Mouse (Mus musculus) stomach, adult 2 months (tissue): ENCODE data around the gene Rrp7a. TPM values are rescaled to one million over a fixed set of nuclear protein-coding genes. Genes with fewer than 3 reads are reported as not detected.

Source experiments
- polyA plus RNA-seq: library from polyadenylated mRNA; depleted of rRNA; stranded (reverse); fragments of >200 nt; gene quantifications from 2 replicates; pipeline ENCODE4 v1.2.3, GENCODE M21; 2012; rRNA removed

The Rrp7a gene
- 65.9 and 68.4 TPM in 2 replicates for polyA plus RNA-seq

DNA sequence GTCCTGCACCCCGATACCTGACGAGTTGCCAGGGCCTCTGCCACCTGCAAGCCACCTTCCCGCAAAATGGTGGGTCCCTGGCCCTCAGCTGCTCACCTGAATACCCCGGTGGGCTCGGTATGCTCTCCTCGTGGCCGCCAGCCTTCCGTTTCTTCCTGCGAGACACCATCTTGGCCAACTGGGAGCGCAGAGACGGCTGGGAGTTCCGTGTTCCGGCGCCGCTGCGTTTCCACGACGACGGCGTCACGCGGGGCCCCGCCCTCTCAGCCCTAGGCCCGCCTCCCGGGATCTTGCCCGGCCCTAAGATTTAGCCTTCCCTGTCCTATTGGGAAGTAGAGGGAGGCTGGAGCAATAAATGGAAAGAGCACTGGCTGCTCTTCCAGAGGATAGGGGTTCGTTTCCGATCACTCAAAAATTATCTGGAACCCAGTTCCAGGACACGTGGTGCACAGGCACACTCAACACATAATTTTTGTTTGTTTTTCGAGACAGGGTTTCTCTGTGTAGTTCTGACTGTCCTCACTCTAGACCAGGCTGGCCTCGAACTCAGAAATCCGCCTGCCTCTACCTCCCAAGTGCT is at the start of gene Rrp7a:
Rrp7a (minus strand) TSS at position 236 of the 580 bp plus-strand sequence.

DNA sequence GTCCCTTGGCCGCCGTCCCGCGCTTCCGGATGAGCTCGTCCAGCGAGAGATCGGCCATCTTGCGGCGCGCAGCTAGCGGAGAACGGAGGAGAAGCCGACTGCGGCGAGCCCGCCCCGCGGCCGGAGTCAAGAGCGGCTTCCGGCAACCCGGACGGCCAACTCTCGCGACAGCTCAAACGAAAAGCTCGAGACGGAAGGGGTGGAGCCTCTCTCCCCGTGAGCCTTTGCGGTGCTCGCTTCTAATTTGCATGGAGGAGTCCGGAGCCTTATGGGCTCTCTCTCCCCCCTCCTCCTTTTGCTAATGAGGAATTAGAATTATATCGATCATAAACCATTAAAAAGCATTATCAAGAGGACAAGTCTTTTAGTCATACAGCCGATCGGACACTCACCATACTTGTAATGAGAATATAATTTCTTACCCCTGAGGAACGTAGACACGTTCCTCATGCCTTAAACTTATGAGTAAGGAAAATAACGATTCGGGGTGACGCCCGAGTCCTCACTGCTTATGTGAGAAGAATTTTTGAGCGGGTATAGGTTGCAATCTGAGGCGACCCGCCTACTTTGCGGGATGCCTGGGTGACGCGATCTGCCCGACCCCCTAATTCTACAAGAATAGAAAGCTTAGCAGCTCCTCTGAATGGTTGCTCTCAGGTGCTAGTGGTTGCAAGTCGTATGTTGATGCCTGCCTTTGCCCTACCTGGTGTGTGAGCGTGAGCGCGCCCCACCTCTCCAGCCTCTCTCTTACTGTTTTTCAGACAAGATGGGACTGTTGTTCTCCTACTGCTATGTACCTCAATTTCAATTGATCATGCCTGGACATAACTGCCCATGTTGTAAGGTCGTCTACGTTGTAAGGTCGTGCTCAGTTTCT is 26.8 kb upstream of the Rrp7a start, which contains the start of gene Poldip3:
Poldip3 (minus strand) TSS at position 189 of the 877 bp plus-strand sequence.

DNA sequence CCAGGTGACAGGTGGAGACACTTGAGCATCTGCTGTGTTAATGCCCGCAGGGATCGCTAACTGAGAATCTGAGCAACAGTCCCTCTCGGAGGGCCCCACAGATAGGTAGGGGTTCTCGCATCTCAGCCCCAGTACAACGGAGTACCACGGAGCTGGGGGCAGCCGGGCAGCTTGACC is 33.3 kb downstream of the Rrp7a start, which contains the start of gene Serhl:
Serhl (plus strand) TSS at position 78 of the 177 bp plus-strand sequence.

Other genes starting within 250 kb of the Rrp7a start
- 5.6 and 6.2 TPM in 2 replicates for gene Tcf20, start 134.9 kb downstream of the Rrp7a start, polyA plus RNA-seq
- 1.5 and 1.6 TPM in 2 replicates for gene Nfam1, start 89.5 kb downstream of the Rrp7a start, polyA plus RNA-seq
- 35.8 and 38.2 TPM in 2 replicates for gene Serhl, start 33.3 kb downstream of the Rrp7a start, polyA plus RNA-seq
- 18.0 and 18.1 TPM in 2 replicates for gene Poldip3, start 26.6 kb upstream of the Rrp7a start, polyA plus RNA-seq
- 130 and 148 TPM in 2 replicates for gene Cyb5r3, start 49.8 kb upstream of the Rrp7a start, polyA plus RNA-seq
- 20.1 and 26.5 TPM in 2 replicates for gene A4galt, start 129.0 kb upstream of the Rrp7a start, polyA plus RNA-seq
- gene Arfgap3, start 227.4 kb upstream of the Rrp7a start, polyA plus RNA-seq: 15.7 and 20.4 TPM in 2 replicates